Mouse (Mus musculus): ENCODE results near the gene Fkbp4.

GRCm38 (mm10) chr6:128466563-128466962 lies 28.1 kb upstream of the Fkbp4 start:
- no peak for TF ChIP-seq CTCF (IDR thresholded peaks at IDR 0.05; ENCODE audit: borderline replicate concordance, control insufficient read depth, extremely low read depth, insufficient read depth, low read length, poor library complexity)
- TF ChIP-seq POLR2A (IDR thresholded peaks at IDR 0.05; ENCODE audit: control insufficient read depth, extremely low read depth, insufficient read depth, low read length, poor library complexity) = no peak

All from thymus, adult 2 months (tissue).